Mouse (Mus musculus): ENCODE measurements at regions not wholly inside any gene's neighbourhood (a gene's known extent, or its start where the extent isn't known, plus 50 kb on each side); places are given as distances from the start of the nearest gene placed in this dataset.

DNA sequence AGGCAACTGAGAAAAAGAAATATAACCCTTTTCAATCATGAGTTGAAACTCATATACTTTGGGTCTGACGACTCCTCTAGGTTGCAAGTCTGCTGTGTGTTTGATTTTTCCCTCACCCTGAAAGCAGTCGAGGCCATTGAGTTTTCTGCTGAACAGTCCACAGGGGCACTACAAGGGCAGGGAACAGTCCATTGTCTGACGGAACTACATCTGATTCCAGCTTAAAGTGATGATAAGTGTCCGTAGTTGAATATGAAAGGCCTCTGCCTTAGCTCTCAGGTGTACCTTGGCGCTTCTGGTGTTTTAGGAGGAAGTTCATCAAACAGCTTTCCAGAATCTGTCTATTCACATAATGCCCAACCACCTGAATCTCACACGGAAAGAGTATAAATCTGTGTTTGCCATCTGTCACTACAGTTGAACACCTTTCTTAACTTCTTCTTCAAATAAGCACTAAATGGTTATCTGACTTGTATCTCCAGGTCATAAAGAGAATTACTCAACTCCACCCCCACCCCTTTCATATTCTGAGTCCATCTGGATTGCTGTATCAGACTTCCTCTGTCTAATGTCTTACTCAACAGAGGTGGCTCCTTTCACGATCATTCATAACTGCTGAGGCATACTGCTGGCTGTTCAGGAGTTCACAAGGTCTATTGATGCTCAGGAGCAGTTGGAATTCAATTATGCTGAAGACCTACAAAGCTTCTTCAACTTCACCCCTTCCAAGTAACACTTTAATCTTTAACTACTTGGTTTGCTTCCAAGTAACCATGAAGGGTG lies 527.6 kb upstream of the Pou3f3 start:
- H3K27ac ChIP-seq (ENCODE audit: low read length): no peak overlapping the region
- no peaks in the 10 kb centered on the region for H3K27me3 ChIP-seq (replicated peaks; ENCODE audit: control insufficient read depth, insufficient read depth, low read length)
- H3K4me2 ChIP-seq (ENCODE audit: low read depth, low read length): no peak overlapping the region
- no peaks in the 10 kb centered on the region for H3K4me1 ChIP-seq (ENCODE audit: control insufficient read depth, insufficient read depth, low read length)
- no peak overlapping the region for H3K9ac ChIP-seq (ENCODE audit: low read depth, low read length)
- ATAC-seq: peak; percentile 95
- H3K36me3 ChIP-seq (ENCODE audit: control insufficient read depth, insufficient read depth, low read length): no peaks in the 10 kb centered on the region
- H3K4me3 ChIP-seq (ENCODE audit: low read length): no peak overlapping the region
- 59% methylated on average over 7 of the region's 7 CpGs for WGBS
- no peaks in the 10 kb centered on the region for H3K9me3 ChIP-seq (ENCODE audit: control insufficient read depth, low read length)

GRCm38 (mm10) chr1:42169505-42169904 lies 526.1 kb upstream of the Pou3f3 start:
- H3K9ac ChIP-seq (ENCODE audit: low read depth, low read length): no peak overlapping the region
- WGBS: 90% methylated on average over 3 of the region's 3 CpGs
- no peak for ATAC-seq
- no peaks in the 10 kb centered on the region for H3K4me1 ChIP-seq (ENCODE audit: control insufficient read depth, insufficient read depth, low read length)
- H3K27ac ChIP-seq (ENCODE audit: low read length): no peak overlapping the region
- H3K4me2 ChIP-seq (ENCODE audit: low read depth, low read length): no peak overlapping the region
- no peaks in the 10 kb centered on the region for H3K27me3 ChIP-seq (replicated peaks; ENCODE audit: control insufficient read depth, insufficient read depth, low read length)
- H3K9me3 ChIP-seq (ENCODE audit: control insufficient read depth, low read length): no peaks in the 10 kb centered on the region
- no peaks in the 10 kb centered on the region for H3K36me3 ChIP-seq (ENCODE audit: control insufficient read depth, insufficient read depth, low read length)
- H3K4me3 ChIP-seq (ENCODE audit: low read length): no peak overlapping the region

GRCm38 (mm10) chr1:42186295-42186694 lies 509.3 kb upstream of the Pou3f3 start:
- Histone ChIP-seq H3K9me3 (ENCODE audit: control insufficient read depth, low read length) (no peaks in the 10 kb centered on the region), H3K4me3 (ENCODE audit: low read length) (no peak overlapping the region), H3K9ac (ENCODE audit: low read depth, low read length) (no peak overlapping the region), H3K4me2 (ENCODE audit: low read depth, low read length) (no peak overlapping the region), H3K36me3 (ENCODE audit: control insufficient read depth, insufficient read depth, low read length) (no peaks in the 10 kb centered on the region), H3K4me1 (ENCODE audit: control insufficient read depth, insufficient read depth, low read length) (no peaks in the 10 kb centered on the region), H3K27me3 (replicated peaks; ENCODE audit: control insufficient read depth, insufficient read depth, low read length) (no peaks in the 10 kb centered on the region), H3K27ac (ENCODE audit: low read length) (no peak overlapping the region)
- no peak for ATAC-seq

DNA sequence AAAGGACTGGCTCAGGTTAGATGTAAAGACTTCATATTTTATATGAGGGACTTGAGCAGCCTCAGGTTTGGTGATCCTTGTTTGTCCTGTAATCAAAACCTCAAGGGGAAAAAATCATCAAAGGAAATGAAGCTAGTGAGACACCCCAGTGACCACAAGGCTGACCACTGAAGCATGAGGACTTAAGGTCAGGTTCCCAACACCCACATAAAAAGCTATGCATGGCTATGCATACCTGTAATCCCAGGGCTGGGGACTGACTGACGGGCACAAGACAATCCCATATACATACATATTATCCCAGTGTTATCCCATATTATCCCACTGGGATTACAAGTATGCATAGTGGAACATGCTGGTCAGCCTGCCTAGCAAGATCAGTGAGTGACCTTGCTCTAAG lies 467.5 kb upstream of the Pou3f3 start:
- Histone ChIP-seq H3K27ac (ENCODE audit: low read length) (no peak overlapping the region), H3K4me1 (ENCODE audit: control insufficient read depth, insufficient read depth, low read length) (no peaks in the 10 kb centered on the region), H3K9ac (ENCODE audit: low read depth, low read length) (no peak overlapping the region), H3K9me3 (ENCODE audit: control insufficient read depth, low read length) (no peaks in the 10 kb centered on the region), H3K4me3 (ENCODE audit: low read length) (no peak overlapping the region), H3K36me3 (ENCODE audit: control insufficient read depth, insufficient read depth, low read length) (no peaks in the 10 kb centered on the region), H3K27me3 (replicated peaks; ENCODE audit: control insufficient read depth, insufficient read depth, low read length) (no peaks in the 10 kb centered on the region), H3K4me2 (ENCODE audit: low read depth, low read length) (no peak overlapping the region)
- WGBS: 100% methylated on average over 1 of the region's 1 CpGs
- ATAC-seq: no peak

DNA sequence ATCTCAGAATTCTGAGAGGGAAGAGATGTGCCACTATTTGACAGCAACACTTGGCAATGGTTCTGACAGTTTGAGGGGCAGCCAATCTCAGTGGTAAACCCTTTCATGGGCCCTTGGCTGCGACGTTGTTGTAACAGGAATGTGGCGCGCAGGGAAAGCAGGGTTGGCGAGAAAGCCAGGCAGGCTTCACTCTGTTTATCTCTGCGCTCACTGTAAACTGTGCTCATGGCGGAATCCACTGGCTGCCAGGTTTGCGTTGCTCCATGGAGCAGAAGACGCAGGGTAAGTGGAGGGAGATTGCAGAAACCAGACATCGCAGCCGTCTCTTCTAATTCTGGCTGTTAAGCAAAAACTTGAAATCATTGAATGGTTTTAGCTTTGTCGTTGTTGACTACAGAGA lies 465.9 kb upstream of the Pou3f3 start:
- ATAC-seq: no peak
- Histone ChIP-seq H3K9ac (ENCODE audit: low read depth, low read length) (no peak overlapping the region), H3K27ac (ENCODE audit: low read length) (no peak overlapping the region), H3K27me3 (replicated peaks; ENCODE audit: control insufficient read depth, insufficient read depth, low read length) (no peaks in the 10 kb centered on the region), H3K4me3 (ENCODE audit: low read length) (no peak overlapping the region), H3K4me1 (ENCODE audit: control insufficient read depth, insufficient read depth, low read length) (0 out of 2 replicates have a peak, but pooled peaks cover 2% of the 10 kb centered on the region), H3K36me3 (ENCODE audit: control insufficient read depth, insufficient read depth, low read length) (no peaks in the 10 kb centered on the region), H3K9me3 (ENCODE audit: control insufficient read depth, low read length) (no peaks in the 10 kb centered on the region), H3K4me2 (ENCODE audit: low read depth, low read length) (0 out of 2 replicates have a peak overlapping the region, but pooled peaks have one; percentile 32)
- WGBS: 48% methylated on average over 12 of the region's 12 CpGs

GRCm38 (mm10) chr1:42230469-42231040 lies 465.0 kb upstream of the Pou3f3 start:
- ATAC-seq: no peak
- H3K9ac ChIP-seq (ENCODE audit: low read depth, low read length): no peak overlapping the region
- no peaks in the 10 kb centered on the region for H3K36me3 ChIP-seq (ENCODE audit: control insufficient read depth, insufficient read depth, low read length)
- H3K4me2 ChIP-seq (ENCODE audit: low read depth, low read length): no peak overlapping the region
- H3K9me3 ChIP-seq (ENCODE audit: control insufficient read depth, low read length): no peaks in the 10 kb centered on the region
- no peak overlapping the region for H3K27ac ChIP-seq (ENCODE audit: low read length)
- WGBS: 82% methylated on average over 21 of the region's 21 CpGs
- no peaks in the 10 kb centered on the region for H3K27me3 ChIP-seq (replicated peaks; ENCODE audit: control insufficient read depth, insufficient read depth, low read length)
- no peak overlapping the region for H3K4me3 ChIP-seq (ENCODE audit: low read length)
- H3K4me1 ChIP-seq (ENCODE audit: control insufficient read depth, insufficient read depth, low read length): 0 out of 2 replicates have a peak, but pooled peaks cover 2% of the 10 kb centered on the region

DNA sequence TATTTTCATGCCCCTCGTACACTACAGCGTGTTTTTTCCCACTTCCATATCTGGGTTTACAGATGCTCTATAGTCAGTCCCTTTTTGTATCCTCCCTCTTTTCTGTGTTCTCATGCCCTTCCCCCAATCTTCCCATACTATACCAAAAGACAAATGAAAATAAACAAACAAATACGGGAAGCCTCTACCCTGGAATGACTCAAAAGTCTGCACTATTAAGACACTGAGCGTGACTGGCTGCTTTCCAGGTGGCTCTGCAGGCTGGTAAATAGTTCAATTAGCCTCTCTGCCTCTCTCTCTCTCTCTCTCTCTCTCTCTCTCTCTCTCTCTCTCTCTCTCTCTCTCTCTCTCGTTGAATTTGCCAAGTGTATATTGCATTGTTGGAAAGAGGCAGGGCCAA lies 464.5 kb upstream of the Pou3f3 start:
- Histone ChIP-seq H3K4me1 (ENCODE audit: control insufficient read depth, insufficient read depth, low read length) (0 out of 2 replicates have a peak, but pooled peaks cover 2% of the 10 kb centered on the region), H3K9ac (ENCODE audit: low read depth, low read length) (no peak overlapping the region), H3K27me3 (replicated peaks; ENCODE audit: control insufficient read depth, insufficient read depth, low read length) (no peaks in the 10 kb centered on the region), H3K4me3 (ENCODE audit: low read length) (no peak overlapping the region), H3K4me2 (ENCODE audit: low read depth, low read length) (no peak overlapping the region), H3K36me3 (ENCODE audit: control insufficient read depth, insufficient read depth, low read length) (no peaks in the 10 kb centered on the region), H3K27ac (ENCODE audit: low read length) (no peak overlapping the region), H3K9me3 (ENCODE audit: control insufficient read depth, low read length) (no peaks in the 10 kb centered on the region)
- 58% methylated on average over 5 of the region's 5 CpGs for WGBS
- no peak for ATAC-seq

DNA sequence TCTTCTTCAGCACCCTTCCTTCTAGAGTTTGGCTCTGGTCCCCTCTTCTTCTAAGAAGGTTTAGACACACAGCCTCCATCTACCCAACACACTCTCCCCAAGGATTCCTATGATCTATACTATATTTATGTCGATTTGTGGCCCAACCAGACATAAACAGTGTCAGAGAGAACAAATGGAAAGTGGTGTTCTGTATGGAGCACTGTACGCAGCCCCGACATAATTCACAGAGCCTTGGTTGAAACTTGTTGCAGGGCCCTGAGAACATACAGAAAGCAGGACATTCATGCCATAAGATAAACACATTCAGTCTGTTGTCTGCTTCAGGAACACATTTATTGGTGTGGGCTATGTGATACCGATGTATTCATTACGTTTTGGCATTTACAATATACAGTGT lies 463.7 kb upstream of the Pou3f3 start:
- Histone ChIP-seq H3K4me1 (ENCODE audit: control insufficient read depth, insufficient read depth, low read length) (0 out of 2 replicates have a peak, but pooled peaks cover 2% of the 10 kb centered on the region), H3K27ac (ENCODE audit: low read length) (no peak overlapping the region), H3K9me3 (ENCODE audit: control insufficient read depth, low read length) (no peaks in the 10 kb centered on the region), H3K4me2 (ENCODE audit: low read depth, low read length) (no peak overlapping the region), H3K36me3 (ENCODE audit: control insufficient read depth, insufficient read depth, low read length) (no peaks in the 10 kb centered on the region), H3K9ac (ENCODE audit: low read depth, low read length) (no peak overlapping the region), H3K4me3 (ENCODE audit: low read length) (no peak overlapping the region), H3K27me3 (replicated peaks; ENCODE audit: control insufficient read depth, insufficient read depth, low read length) (no peaks in the 10 kb centered on the region)
- 55% methylated on average over 5 of the region's 5 CpGs for WGBS
- ATAC-seq: peak; percentile 53; the same call in 1 of the 2 replicates

DNA sequence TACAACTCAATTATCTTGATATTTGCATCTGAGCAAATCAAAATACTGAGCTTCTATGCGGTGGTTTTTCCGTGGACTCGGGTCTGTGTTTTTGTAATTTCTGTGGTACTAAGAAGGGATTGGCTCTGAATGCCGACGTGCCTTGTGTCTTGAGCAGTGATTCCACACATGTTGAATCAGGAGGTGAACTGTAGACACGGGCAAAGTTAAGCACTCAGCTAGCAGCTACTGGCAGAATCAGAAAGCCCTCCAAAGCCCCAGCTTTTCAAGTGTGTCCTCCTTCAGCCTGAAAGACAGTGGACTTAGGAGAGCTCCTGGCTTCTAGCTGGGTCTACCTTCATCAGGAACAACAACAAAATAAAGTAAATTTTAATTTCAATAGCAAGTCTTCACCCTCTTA lies 462.9 kb upstream of the Pou3f3 start:
- H3K27me3 ChIP-seq (replicated peaks; ENCODE audit: control insufficient read depth, insufficient read depth, low read length): no peaks in the 10 kb centered on the region
- H3K27ac ChIP-seq (ENCODE audit: low read length): no peak overlapping the region
- no peak overlapping the region for H3K9ac ChIP-seq (ENCODE audit: low read depth, low read length)
- H3K4me3 ChIP-seq (ENCODE audit: low read length): no peak overlapping the region
- ATAC-seq: no peak
- no peaks in the 10 kb centered on the region for H3K9me3 ChIP-seq (ENCODE audit: control insufficient read depth, low read length)
- H3K4me2 ChIP-seq (ENCODE audit: low read depth, low read length): no peak overlapping the region
- H3K36me3 ChIP-seq (ENCODE audit: control insufficient read depth, insufficient read depth, low read length): no peaks in the 10 kb centered on the region
- 71% methylated on average over 6 of the region's 6 CpGs for WGBS
- H3K4me1 ChIP-seq (ENCODE audit: control insufficient read depth, insufficient read depth, low read length): 0 out of 2 replicates have a peak, but pooled peaks cover 2% of the 10 kb centered on the region
